Mouse (Mus musculus) liver, adult 2 months (tissue): Measurements from ENCODE around the gene Acsm1.

Experiments used
- CTCF ChIP-seq: fragments of 200-500 bp; IDR thresholded peaks from 2 replicates; pipeline ENCODE4 v1.5.1; 2011; ENCODE audit warnings: low read depth, low read length, control low read depth
- POLR2A ChIP-seq: fragments of 200-500 bp; IDR thresholded peaks from 2 replicates; pipeline ENCODE4 v1.6.1; 2011; ENCODE audit warnings: low read length, control low read depth; ENCODE audit not compliant: insufficient read depth; ENCODE audit errors: extremely low read depth

- no peak for TF ChIP-seq CTCF
- no peak for TF ChIP-seq POLR2A
Observed at GRCm38 (mm10) chr7:119618209-119618935, 11.5 kb downstream of the Acsm1 start.
